Mouse (Mus musculus) spleen, adult 18-20 months (tissue): ENCODE data around the gene Kcnb1.

Source experiments
- DNase-seq, 2 experiments: peaks; one replicate each; pipeline ENCODE4 v3.0.0; 2022; ENCODE audit warnings: mixed read lengths in 2 of 2

The Kcnb1 gene

DNA sequence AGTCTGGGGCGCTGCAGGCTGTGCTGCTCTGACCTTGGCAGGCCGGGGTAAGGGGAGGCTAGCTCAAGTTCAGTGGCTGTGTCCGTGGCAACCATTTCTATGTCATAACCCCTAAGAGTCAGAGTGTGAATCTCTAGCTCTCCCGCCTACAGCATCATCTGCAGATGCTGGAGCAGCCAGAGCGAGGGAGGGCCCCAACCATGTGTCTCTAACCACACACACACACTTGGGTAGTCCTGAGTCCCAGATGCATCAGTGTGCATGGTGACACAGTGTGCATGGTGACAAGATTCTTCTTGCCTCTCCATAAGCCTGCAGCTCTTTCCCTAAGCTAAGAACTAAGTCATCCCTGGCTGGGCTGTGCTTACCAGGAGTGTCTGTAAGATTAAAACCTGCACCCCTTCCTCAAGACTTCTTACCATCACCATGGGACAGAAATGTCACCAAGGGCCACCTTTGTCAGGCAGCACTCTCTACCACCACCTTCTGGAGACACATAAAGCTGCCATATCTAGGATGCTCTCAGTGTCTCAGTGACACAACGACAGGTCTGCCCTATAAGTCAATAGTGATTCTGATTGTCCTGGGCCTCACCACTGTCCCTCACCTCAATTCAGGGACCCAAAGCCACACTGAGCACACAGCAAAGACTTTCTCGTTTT lies 13.7 kb upstream of the Kcnb1 start:
- DNase-seq: no peak

DNA sequence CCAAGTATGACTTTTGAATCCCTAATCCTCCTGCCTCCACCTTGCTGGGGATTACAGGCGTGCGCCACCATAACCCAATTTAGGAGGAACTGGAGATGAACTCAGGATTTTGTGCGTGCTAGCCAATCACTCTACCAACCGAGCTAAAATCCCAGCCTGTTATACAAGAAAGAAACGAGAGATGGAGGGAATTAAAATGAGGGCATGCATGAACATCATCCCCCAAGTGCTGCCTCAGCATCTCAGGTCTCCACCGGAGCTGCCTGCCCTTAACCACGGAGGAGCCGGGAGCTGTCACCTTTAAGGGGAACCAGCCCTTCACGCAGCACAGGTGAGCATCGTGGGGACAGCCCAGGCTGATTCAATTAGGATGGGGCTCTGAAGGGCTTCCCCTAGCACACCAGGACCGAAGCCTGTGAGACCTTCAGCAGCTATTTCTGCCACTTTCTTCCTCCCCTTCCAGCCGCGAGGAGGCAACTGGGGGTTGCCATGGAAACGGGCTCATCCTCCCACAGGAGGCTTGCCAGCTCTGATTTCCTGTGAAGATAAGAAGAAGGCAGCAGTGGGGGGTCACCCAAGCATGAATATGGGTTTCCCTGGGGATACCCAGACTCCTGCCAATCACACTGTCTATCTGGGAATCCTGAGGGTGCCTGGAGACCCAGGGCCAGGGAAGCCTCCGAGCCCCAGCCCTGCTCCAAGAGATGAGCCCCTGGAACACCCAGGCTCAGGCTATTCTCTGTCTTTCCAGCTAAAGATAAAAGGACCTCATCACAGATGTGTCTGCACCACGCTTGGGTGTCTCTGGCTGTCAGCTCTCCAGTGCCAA lies 11.7 kb upstream of the Kcnb1 start:
- no peak for DNase-seq

DNA sequence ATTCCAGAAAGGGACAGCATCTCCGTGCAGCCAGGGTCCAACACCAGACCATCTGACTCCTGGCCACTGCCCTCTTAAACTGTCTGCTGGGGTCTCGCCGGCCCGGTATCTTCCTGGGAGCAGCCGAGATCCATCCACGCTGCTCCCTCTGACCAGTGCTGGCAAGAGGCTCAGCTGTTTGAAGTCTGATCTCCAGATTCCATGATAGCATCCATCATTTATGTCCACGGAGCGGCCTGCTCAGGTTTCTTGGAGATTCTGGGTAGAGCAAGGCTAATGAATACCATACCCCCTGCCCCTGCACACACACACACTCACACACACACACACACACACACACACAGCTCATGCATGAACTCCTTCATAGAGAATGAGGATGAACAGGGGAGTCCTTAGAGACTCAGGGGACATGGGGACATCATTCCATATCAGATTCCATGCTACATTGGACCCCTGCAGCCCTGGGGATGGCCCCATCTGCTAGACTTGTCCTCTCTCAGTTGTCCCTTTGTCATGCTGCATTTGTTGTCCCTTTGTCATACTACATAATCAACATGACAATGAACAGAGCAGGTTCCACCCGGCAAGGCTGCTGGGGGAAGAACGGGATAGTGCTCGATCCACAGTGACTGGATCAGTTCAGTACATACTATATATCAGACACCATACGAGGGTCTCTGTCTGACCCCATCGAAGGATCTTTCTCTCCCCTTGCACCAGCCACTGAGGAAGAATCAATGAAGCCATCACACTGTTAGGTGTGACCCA lies 8.9 kb upstream of the Kcnb1 start:
- DNase-seq: no peak

DNA sequence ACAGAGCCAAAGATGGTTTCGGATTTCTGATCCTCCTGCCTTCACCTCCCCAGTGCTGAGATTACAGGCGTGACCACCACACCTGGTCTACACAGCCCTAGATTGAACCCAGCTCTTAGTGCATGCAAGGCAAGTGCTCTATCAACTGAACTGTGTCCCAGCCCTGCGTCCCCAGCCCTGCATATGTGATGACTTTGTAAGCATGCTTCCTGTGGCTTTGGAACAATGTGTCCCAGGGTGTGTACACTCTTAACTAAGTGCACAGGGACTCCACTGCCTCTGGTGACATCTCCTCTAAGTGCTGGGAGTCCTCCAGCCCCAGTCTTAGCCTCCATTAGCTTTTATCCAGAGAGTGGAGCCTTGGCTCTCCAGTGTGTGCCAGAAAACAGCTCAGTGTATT lies 3.4 kb upstream of the Kcnb1 start:
- DNase-seq: no peak

DNA sequence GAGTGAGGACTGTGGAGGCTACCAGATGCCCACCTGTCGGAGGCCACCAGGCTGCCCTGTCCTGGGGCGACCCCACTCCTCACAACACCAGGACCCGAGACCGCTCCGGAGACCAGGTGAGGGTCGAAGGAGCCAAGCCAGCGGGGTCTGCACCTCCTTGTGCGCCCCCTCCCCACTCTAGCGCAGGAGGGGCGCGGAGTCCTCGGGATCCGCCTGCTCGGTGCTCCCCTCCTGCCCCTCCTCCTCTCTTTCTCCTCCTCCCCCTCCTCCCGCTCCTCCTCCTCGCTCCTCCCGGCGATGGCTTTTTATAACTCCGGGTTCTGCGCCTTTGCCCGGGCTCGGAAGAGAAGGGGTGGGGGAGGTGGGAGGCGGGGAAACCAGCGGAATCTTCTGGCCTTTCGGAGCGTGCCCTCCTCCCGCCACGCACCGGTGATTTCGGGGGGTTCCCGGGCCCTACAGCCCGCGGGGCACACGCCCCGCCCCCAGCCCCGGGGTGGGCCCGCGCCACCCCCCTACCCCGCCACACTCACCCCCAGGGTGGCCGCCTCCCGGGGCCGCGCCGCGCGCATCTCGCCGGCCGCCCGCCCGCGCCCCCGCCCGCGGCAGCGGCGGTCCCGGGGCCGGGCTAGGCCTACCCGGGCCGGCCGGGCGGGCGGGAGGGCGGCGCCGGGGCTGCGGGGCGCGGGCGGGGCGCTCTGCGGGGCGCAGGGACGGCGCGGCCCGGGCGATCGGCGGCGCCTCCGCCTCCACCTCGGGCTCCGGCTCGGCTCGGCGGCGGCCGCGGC lies 472 bp downstream of the Kcnb1 start:
- peak; percentile 10 to 22 for DNase-seq

DNA sequence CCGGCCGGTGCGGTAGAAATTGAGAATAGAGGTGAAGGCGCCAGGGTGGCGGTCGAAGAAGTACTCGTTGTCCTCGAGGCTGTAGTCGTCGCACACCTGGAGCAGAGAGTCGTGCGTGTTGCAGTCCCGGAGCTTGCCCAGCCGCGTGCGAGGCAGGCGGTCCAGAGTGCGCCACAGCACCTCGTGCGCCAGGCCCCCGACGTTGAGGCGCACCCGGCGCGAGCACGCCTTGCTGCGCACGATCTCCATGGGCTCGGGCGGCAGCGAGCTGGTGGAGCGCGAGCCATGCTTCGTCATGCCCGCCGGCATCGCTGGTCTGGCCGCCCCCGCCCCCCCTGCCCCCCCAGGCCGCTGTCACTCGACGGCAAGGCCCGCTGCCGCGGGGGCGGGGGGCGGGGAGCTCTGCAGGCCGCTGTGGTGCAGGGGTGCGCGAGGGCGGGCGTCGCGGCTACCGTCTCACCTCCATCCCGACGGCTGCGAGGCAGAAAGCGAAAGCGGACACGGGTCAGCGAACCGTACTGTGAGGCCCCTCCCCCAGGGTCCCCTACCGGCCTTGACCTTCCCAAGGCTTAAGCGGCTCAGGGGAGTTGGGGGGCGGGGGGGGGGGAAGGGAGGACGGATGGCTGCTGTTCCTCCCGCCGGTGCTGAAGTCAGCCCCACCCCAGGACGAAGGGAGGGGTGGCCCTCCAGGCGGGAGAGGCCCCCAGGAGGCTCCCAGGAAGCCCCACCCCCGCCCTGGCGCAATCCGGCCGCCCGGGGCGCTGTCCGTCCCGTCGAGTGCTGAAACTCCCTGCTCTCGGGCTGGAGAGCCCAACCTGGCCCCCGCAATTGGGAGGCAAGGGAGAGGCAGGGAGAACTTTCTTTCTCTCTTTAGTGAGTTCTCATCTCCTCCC lies 1.4 kb downstream of the Kcnb1 start:
- peak; percentile 48 to 68 for DNase-seq

DNA sequence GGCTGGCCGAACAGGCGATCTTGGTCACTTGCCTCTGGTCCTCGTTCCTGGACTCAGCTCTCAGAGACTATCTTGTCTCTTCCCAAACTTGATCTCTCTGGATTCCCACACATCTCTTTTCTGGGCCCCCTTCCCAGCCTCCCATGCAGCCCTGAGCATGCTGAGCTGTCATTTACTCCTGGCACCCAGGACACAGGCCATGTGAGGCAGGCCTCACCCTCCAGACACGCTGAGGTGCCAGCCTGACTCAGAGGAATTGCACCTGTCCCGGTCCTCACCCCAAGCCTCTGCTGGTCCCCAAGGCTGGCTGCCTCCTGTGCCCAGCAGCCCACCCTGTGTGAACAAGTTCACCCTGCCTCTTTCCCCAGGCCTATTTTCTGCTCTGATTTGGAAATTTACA lies 2.8 kb downstream of the Kcnb1 start:
- DNase-seq: no peak

DNA sequence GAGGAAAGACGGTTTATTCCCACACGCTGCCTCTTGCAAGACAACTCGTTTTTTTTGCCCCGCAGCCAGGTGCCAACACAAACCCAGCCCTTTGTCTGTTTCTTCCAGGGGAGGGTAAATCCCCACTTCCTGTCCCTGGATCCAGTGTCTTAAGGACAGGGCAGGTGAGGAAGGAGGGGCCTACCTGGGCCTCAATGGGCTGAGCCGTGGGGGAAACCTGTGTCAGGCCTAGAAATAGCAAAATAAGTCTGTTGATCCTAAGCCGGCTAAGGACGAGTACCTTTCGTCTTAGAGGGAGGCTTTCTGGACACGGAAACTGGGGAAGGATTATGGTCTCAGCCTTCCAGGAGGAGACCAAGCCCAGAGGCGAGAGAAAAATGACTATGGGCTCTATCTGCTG lies 3.4 kb downstream of the Kcnb1 start:
- no peak for DNase-seq

DNA sequence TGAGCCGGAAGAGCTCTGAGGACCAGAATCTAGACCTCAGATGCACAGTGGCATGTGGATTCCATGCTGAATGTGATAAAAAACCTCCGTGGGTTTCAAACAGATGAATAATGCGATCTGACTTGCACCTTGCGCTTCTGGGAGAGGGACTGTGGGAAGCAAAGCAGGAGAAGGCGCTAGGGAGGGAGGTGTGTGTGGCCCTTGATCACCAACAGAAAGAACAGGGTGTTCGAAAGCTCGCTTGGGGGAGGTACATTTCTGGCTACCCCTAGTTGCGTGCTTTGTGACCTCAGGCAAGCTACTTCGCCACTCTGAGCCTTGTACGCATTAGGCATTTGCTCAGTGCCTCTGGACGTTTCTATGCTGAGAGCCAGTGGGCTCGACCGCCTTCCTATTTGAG lies 4.0 kb downstream of the Kcnb1 start:
- DNase-seq: no peak

DNA sequence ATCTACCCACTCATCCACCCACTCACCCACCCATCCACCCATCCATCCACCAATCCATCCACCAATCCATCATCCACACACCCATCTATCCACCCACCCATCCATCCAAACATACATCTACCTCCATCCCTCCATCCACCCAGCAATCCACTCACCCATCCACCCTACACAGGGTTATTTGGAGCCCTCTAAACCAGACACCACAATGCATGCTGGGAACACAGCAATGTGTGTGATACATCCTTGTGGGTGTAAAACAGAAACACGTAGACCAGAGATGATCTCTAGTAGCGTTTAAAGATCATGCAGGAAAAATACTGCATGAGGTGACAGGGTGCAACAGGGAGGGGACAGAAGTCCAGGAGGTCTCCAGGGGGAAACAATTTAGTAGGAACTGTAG lies 4.5 kb downstream of the Kcnb1 start:
- no peak for DNase-seq

DNA sequence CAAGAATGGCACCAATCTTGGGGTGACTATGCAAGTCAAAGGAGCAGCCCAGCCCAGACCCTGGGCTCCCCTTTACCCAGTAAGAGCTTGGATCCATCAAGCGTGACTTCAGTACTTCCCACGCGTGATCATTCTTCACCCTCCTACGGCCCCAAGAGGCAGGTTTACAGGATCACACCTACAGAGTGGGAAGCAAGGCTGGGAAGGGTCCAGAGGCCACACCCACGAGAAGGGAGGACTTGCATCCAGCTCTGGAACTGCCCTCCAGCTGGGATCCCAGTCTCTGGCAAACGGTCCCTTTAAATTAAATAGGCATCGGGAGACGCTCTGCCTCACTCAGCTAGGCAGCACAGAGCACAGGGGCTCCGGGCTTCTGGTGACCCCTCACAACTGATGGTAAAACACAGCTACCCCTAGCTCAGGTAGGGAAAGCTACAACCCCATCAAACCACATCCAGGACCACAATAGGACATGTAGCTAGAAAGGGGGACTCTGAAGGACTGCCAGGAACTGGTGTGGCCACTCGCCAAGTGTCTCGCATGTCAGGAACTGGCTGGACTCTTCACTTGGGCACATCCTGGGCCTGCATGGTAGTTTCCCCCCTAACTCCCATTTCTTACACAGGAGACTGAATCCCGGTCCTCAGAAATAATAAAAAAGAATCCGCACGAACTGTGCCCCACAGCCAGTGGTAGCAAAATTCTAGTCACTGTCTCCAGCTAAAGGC lies 8.1 kb downstream of the Kcnb1 start:
- no peak for DNase-seq

DNA sequence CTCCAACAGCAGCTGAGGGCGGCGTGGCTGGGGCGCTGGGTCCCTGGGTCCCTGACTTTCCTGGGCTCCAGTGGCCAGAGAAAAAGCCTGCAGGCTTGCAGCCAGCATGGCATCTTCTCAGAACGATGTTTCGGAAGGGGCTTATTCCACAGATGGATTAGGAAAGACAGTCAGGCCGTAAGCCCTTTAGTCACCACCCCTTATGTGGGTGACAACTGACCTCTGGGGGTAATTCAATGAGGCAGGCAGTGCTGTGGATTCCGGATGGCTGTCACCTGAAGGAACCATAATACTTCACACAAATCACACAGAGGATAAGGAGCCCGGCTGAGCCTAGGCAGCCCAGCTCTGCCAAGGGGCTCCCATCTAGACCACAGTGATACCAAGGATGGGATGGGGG lies 8.9 kb downstream of the Kcnb1 start:
- DNase-seq: no peak

DNA sequence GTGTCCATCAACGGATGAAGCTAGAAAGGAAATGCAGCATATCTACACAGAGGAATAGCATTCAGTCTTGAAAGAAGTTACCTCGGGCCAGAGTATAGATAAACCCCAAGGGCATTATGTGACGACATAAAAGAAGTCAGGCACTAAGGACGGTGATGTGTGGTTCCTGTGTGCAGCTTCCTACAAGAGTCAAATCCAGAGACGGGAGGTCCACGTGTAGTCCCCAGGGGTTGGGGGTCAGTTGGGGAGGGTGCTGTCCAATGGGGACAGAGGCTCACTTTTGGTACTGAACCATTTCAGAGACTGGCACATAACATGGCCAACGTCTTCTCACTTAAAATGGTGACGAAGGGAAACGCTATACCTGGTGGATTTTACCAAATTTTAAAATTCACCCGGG lies 10.7 kb downstream of the Kcnb1 start:
- no peak for DNase-seq

DNA sequence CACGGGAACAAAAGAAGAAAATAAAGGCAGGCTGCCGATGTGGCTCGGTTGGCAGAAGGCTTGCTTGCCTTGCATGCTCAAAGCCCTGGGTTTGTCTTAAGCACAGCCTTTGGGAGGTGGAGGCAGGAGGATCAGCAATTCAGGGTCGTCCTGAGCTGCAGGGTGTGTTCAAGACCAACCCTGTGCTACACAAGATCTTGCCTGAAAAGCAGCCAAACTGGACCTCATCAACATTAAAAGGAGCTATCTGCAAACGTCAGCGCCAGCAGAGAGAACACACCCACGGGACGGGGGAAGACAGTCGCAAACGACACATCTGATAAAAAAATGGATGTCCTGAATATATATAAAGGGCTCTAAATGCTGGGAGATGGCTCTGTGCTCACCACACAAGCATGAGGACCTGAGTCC lies 12.7 kb downstream of the Kcnb1 start:
- DNase-seq: no peak

DNA sequence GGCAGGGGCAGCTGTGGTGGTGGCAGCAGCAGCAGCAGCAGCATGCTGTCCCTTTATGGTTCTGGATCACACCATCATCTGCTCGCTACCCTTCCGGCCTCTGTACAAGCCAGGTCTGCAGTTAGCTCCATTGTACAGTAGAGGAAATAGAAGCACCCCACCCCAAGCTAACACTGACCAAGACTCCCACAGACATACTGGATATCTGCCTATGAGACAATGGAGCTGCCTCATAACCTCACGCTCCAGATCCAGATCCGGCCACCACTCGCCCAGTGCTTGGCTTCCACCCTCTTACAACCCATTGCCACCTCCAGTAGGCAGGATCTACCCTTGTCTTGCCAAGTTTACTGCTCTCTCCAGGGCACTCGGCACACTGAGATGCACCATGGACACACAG lies 14.7 kb downstream of the Kcnb1 start:
- no peak for DNase-seq

DNA sequence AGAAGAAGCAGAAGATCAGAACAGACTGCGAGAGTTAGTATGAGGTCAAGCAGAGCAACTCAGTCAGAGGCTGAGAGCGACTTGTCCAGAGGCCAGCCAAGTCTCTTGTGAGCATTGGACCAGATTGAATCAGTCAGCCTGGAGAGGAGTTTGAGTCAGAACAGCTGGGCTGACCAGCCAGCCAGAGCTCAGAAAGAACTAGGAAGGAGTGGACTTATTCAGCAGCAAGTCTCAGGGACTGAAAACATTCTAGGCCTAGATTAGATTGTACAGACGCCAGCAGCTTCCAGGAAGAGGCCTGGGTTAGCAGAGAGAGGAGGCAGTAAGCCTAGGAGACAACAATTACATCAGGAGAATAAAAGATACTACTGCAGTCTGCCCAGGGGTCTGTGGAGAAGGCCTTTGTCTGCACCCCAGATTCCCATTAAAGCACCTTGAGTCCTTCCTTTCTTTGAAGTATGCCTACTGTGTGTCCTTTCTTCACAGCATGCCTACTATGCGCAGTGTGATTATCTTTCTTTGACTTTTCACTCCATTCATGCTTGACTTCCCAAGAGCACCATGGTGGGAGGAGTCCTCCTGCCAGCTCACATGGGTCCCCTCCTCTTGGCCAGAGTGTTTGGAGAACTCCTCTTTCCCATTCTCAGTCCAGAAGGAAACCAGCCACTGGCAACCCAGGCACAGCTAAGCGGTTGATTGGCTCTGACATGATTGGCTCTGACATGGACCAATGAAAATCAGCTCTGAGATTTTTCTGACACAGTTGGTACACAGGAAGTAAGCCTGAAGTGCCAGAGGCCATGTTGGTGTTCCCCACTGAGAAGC lies 16.7 kb downstream of the Kcnb1 start:
- no peak for DNase-seq

DNA sequence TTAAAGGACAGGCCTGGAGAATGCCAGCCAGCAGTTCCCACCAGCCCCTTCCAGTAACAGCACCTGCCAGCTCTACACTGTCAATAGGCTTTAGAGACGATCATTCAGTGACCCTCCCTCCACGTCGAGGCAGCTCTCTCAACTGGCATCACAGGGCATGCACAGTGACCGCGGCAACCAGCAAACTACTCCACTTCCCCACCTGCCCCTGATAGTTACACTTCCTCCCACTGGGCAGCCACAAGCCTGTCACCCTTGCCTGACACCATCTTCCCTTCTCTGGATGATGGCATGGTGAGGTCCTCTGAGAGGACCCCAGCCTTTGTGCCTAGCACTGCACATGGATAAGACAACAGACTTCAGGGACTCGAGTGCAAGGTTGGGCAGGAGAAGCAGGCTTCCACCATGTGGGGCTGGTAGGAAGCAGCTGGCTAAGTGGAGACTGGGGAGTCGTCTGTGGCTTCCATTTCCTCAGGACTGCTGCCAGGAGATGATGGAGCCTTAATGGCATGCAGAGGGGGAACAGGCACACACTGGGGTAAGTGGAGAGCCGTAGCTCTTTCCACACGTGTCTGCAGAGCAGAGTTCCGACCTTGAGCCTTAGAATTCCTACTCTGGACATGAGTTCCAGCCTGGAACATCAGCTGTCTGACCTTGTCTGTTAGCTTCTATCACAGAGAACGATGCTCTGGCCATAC lies 22.3 kb downstream of the Kcnb1 start:
- DNase-seq: peak in 1 of 2 experiments; percentile 23

DNA sequence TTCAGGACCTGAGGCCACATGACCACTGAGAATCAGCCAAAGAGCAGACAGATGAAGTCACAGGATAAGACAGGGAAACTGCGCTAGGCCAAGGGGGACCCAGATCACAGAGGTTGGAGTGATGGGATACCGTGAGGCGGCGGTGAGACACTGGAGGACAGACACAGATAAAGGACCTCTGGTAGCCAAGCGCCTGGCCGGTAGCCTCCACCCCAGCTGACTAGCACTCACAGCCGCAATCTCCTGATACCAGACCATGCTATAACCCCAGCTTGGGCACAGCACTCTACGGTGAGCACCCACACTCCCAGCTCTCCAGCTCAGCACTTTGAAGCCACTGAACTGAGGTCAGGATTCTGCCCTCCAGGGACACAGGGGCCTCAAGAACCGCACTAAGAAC lies 26.4 kb downstream of the Kcnb1 start:
- no peak for DNase-seq

DNA sequence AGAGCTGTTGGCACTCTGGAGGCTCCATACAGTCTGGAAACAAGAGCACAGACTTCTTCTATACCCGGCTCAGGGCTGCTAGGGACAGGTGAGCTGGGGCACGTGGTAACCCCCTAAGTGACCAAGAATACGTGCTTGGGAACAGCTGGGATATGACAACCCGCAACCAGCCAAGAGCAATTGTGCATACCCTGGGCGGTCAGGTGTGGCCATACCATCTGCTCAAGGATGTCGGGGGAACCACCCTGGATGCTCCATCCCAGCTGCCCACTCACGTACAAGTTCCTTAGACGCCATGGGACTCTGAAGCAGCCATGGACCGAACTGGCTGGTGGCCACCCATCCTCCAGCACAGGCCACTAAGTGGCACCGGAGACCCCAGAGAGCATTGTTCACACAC lies 26.8 kb downstream of the Kcnb1 start:
- no peak for DNase-seq
